Mouse (Mus musculus) CD4-positive, CD25-positive, alpha-beta regulatory T cell, adult 2 months (primary cell): ENCODE data around the gene Eif2b3.

ENCODE experiments used
- DNase-seq: peaks from one replicate; pipeline ENCODE4 v3.0.0-alpha.2; 2012; ENCODE audit warnings: low read depth, low spot score

Gene Eif2b3

DNA sequence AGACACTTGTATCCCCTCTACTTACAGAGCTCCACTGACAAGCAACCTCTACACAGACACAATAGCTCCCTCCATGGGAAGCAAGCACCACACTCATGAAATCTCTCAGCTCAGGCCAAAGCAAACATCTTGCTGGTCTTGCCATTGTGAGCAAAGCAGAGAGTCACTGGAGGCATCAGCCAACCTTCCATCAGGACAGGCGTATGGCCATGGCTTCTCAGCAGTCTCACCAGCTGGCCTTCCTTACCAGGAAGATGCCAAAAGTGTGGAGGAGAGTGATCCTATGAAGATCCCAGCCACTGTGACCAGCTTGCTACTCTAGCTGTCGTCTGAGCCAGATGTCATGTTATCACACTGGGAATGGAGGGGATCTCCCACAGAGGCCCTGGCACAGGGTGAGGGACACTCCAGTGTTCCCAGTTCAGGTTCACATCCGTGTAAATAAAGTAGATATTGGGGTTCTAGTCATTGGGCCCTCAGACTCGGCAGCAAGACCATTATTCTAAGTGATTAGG lies 4.2 kb upstream of the Eif2b3 start:
- DNase-seq: no peak

DNA sequence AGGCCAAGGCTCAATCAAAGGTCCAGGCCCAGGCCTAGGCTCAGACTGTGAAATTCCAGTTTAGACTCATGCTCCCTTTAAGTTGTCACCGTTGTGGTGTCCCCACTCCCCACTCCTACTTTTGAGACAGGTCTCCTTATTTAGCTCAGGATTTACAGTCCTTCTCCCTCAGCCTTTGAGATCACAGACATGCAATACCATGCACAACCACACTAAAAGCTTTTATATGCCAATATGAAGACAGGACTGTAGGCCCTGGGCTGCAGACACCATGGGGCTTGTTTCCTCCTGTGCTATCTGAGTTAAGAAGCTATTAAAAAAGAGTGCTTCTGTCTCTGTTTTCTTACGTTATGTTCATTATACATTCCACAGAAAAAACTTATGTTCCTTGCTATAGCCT lies 1.5 kb upstream of the Eif2b3 start:
- DNase-seq: peak; percentile 42

DNA sequence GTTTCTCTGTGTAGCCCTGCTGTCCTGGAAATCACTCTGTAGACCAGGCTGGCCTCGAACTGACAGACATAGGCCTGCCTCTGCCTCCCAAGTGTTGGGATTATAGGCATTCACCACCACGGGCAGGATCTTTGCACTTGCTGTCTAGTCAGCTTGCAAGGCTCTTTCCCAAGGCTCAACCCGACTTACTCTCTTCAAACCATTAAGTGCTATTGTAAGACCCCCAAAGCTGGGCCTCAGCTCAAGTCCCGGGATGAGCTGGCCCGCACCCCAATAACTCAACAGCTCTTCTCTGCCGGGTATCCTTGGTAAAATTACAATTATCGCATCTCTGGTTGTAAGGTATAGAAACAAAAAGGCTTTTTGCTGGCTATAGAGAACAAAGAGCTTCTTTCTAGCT lies 875 bp upstream of the Eif2b3 start:
- DNase-seq: no peak

DNA sequence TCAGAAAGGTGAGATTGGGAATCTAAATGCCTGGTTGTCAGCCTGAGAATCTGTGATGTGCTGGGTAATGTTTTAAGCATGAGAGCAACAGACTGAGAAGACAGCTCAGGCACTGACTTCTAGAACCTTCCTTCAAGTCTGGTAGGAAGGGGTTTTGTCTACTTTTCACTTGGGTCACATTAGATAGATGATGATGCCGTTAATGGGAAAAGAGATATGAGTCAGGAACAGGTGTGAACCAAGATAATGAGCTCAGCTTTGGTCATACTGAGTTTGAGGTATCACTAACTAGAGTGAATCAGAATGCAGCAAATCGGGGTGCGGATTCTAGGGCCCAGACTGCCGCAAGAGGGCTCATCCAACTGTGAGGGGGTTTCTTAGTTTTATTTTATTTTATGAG lies 4.3 kb downstream of the Eif2b3 start:
- no peak for DNase-seq

DNA sequence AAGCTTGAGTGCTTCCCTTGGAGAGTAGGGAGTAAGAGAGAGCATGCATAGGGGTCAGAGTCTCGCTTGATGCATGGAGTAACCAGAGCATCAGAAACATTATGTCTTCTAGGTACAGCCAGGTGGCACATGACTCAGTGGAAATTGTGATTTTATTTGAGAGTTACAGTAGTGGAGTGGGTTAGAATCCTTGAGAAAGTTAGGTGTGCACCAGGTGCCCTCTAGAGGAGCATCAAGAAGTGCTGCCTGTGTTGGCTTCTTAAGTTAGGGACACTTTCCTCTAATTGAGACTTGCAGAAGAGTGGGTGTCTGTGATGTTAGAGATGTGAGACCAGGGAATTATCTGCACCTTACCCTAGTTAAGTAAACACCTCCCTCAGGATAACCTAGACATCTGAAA lies 11.9 kb downstream of the Eif2b3 start:
- peak; percentile 38 for DNase-seq

DNA sequence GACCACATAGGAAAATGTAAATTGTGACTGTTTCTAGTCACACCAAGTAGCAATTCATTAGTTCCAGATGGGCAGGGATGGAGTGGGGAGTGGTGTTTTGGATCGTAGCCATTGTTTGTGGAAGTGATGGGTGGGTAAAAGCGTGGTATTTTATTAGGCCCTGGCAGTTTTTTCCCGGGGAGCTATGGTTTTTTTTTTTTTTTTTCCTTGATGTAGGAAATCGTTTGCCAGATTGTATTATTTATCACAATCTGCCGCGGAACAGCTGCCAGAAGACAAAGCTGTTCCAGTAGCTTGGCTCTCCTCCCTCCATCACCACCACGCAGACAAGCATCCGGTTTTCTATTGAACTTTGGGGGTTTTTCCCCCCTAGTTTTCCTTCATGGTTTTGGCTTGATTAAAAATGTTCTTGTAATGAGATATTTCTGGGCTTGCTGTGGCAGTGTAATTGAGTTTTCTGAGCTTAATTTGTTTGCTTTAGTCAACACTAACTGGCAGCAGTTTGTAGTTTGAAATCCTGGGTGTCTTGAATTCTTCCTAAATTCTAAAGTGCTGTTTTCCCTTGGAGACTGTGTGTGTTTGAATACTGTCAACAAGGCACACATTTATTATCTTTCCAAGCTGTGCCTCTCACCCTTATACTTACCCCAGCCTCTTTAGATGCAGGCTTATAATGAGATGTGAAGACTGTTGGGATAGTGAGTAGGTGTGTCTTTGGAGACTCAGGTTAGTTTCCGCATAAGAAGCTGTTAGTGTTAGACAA lies 20.9 kb downstream of the Eif2b3 start:
- DNase-seq: no peak

DNA sequence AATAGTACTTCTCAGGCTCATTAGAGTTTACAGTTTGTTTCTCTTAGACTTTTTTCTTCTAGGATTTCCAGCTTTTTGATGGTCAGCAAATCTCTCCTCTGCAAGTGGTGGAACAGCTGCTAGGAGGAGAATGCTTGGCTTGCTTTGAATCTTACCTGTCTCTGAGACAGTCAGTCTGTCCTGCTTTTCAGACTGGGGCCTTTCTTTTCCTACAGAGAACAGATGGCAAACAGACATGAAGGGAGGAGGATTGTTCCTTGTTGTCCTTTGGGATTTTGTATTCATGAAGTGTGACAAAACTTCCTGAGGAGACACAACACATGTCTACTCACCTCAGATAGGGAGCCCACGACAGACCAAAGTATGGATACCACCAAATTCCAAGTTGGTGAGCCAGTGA lies 21.6 kb downstream of the Eif2b3 start:
- DNase-seq: no peak

DNA sequence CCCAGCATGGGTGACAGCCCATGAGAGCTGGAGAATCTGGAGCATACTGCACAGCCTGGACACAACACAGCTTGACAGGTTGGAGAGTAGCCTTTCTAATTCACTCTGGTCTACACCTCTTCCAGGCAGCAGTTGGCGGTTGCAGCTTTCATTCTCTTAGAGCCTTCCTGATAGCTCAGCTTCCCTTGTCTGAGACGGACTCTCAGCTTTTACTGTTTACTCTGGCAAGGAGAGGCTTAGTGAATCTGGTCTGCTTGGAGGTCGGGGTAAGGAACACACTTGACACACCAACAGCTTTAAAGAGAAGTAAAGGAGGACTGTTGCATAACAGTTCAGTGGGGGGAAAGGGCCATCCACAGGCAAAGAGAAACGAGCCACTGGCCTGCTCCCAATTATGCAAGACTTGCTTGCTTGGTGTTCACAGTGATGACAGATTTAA lies 22.1 kb downstream of the Eif2b3 start:
- DNase-seq: no peak

DNA sequence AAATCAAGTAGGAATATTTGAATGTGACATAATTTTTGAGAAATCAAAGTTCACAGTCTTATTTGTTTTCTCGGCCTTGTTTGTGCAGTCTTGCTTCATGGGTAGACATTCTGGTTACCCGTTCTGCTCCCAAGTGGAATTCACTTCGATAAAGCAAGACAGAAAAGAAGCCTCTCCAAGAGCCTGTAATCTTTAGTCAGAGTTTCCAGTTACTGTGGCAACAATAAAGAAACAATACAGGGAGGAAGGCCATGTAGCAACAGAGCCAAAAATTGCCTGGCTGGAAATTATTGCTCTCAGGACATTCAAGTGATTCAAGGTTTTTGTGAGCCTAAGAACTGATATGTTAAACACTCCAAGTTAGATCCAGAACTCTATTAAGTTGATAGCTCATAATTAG lies 29.6 kb downstream of the Eif2b3 start:
- DNase-seq: no peak

DNA sequence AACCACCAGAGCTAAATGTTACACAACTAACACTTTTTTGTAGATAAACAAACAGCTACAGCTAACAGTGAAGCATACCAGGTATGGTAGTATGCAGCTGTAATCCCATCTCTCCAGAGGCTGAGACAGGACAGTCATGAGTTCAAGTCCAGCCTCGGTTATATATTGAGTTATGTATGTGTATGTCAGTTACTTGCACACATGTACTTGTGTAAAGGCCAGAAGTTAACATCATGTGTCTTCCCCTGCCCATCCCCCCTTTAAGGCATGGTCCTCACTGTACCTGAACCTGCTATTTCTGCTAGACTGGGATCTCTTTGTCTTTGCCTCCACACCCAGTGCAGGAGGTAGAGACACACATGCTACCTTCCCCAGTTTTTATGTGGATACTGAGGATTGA lies 30.3 kb downstream of the Eif2b3 start:
- DNase-seq: no peak

DNA sequence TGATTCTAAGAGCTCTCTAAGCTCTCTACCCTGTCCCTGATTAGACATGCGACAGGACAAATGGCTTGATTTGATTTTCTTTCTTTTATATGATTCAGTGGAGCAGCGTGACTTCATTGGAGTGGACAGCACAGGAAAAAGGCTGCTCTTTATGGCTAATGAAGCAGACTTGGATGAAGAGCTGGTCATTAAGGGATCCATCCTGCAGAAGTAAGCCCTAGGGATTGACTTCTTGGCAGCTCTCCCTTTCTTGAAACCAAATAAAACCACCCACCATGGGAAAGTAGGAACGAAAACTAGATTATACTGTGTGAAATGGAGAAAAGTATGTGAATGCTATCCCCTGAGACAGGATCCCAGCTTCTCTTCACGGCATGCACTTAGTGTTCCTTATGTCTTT lies 33.4 kb downstream of the Eif2b3 start:
- no peak for DNase-seq

DNA sequence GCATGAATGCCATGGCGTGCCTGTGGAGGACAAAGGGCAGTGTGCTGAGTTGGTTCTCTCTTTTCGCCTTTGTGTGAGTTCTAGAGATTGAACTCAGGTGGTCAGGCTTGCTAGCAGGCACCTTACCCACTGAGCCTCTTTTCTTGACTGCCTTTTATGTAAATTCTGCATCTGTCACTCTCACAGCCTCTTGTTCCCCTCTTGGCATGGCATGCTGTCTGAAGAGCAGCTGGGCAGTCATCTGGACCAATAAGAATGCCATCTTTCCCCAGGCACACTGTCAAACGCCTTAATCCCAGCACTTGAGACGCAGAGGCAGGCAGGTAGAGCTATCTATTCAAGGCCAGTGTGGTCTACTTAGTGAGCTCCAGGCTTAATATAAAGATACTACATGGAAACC lies 34.8 kb downstream of the Eif2b3 start:
- no peak for DNase-seq

DNA sequence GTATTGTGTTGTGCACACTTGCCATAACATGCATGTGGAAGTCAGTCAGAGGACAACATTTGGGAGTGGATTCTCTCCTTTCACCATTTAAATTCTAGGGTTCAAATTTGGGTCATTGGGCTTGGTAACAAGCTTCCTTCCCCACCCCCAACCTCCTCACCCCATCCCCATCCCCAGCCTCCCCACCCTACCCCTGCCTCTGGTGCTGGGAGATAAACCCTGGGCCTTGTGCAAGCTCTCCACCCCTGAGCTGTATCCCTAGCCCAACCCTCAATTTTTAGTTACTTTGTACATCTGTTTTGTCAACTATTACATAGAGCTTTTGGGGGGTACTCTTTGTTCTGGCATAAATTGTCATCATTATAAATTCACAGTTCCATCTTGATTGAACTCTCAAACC lies 36.9 kb downstream of the Eif2b3 start:
- no peak for DNase-seq

DNA sequence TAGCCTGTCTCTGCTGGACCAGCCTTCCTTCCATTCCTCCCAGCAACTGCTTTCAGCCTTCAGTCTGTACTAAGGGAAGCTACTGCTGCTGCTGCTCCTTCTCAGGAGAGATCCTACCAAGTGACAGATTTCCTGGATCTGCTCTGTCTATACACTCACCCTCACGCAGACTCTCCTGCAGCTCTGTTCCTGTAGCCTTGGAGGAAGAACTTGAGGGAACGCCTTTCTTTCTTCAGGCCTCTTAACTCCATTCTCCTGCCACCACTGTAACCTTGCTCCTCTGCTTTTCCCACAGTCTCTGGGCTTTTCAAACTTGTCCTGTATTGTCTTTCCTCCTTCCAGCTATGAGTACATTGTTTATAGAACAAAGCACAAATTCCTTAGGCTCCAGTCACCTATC lies 37.3 kb downstream of the Eif2b3 start:
- DNase-seq: no peak

DNA sequence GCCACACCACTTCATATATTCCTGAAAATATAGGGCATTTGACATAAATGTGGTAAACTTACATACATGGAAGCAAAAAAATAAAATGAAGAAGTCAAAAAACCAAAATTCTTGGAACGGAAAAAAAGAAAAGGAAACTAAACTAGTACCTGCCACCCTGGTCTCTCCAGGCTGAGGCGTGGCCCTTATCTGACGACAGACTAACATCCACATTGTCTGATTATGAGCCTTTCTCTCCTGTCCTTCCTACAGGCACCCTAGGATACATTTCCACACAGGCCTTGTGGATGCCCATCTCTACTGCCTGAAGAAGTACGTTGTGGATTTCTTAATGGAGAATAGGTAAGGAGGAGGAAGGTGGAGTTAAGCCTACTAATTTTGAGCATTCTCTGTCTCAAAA lies 39.3 kb downstream of the Eif2b3 start:
- DNase-seq: no peak

DNA sequence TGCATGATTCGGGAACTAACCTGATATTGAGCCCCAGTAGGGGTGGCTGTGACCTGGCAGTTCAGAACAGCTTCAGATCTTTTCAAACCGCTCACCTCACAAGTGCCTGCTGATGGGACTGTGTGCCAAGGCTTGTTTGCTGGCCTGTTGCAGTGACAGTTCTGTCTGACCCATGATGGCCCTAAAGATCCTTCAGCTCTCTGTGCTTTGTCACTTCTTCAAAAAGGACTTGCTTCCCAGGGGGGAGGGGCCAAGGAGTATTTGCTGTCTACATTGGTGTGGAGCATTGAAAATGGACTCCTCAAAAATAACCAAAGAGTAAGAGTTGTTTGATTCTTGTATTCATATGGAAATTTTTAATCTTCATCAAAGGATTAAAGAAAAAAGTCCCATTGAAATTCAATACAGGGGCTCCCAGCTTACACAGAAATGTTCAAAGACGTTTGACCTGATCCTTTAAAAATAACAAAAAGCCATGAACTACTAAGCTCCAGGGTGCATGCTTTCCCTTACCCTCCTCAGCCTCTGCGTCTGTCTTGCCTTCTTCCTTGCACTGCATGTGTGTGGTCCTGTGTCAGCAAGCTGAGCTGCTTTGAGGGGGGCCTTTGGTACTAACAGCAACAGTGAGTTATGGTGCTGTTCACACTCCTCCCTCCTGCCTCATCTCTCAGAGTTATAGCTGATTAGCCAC lies 43.6 kb downstream of the Eif2b3 start:
- no peak for DNase-seq

DNA sequence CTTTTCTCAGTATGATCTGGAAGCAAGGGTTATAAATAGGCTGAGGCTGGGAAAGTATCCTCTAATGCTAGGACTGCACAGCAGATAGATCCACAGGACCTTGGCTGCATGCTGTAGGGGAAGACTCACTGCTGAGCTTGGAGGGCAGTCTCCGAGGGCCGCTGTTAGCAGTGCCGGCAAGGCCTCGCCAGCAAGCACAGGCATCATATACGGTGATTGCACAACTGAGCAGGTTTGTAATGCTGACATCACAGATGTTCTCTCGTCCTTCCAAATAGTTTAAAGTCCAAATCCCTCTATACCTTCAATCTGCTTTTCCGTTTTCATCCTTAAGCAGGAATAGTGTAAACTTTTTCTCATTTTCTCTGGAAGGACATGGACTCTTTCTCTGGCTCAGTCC lies 48.8 kb downstream of the Eif2b3 start:
- DNase-seq: no peak

DNA sequence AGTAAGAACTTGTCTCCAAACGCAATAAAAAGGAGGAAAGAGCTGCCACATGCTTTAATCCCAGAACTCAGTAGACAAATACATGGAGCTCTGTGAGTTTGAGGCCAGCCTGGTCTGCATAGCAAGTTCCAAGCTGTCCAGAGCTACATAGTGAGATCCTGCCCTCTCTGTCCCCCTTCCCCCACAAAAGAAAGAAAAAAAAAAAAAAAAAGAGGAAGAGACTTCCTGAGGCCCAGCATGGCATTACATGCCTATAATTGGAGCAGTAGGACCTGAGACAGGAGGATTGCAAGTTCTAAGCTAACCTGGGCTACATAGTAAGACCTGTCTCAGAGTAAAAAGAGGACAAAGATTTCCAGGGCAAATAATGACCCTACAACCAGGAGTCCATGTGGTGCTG lies 50.4 kb downstream of the Eif2b3 start:
- no peak for DNase-seq

DNA sequence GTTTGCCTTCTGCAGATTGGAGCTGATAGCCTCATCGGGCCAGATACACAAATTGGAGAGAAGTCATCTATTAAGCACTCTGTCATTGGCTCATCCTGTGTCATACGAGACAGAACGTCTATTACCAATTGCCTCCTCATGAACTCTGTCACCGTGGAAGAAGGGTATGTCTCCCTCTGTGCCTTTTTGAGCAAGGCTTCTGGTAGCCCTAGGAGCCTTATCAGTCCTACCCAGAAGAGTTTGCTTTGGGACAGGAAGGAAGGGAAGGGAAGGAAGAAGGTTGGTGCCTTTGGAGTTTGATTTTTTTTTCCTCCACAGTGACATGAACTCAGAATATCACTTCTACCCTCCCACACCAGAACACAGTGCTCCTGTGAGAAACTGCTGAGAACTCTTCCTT lies 51.4 kb downstream of the Eif2b3 start:
- DNase-seq: no peak

DNA sequence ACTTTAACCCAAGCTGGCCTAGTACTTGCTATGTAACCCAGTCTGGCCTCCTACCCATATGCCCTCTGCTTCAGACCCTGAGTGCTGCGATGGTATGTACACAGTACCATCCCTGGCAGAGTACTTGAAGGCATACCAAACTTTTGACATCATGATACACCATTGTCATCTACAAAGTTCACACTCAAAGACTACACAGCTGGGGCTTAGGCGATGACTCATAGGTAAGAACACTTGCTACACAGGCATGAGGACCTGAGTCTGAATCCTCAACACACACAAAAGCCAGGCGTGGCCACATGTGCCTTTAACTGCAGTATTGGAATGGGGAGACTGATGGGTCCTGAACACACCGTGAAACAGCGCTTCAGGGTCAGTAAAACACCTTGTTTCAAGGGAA lies 52.0 kb downstream of the Eif2b3 start:
- no peak for DNase-seq

DNA sequence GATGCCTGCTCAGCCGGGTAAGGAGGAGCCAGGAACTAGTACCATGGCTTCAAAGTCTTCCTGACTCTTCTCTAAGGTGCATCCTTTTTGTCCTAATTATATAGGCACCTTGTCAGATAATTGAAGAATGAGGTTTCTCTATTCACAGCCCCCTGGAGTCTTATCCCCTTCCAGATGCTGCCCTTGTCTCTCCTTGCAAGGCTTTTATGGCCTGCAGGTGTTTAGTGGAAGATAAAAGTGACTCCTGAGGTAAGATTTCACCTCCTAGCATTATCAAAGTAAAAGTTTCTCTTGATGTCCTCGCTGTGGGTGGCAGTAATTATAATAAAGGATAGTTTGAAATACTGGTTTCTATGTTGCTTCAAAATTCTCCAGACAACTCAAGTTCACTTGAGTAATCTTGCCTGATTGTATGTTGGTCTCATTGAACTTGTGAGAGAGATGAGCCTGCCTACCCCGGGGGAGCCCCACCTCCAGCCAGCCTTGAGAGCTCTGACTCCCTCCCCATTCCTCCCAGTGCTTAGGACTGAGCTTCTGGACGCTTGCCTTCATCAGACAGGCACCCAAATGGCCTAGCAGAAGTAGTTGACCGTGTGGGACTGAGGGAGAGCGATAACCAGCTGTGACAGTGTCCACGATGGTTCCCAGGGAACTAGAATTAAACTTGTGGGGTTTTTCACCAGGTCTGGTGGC lies 68.9 kb downstream of the Eif2b3 start:
- no peak for DNase-seq

DNA sequence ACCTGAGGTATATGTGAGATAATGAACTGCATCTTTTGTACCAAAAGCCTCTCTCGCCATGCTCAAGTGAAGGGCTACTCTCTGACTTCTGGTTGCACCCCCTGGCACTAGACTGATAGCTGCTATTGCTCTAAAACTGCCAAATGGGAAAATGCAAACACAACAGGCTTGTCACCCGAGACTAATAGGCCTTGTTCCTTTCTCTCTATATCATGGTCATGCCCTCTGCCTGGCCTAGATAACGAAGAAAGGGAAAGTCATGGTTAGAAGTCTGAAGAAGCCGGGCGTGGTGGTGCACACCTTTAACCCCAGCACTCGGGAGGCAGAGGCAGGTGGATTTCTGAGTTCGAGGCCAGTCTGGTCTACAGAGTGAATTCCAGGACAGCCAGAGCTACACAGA lies 71.4 kb downstream of the Eif2b3 start:
- no peak for DNase-seq
